Mouse (Mus musculus): ENCODE measurements around the gene Ift81. TPM values are rescaled to one million over a fixed set of nuclear protein-coding genes. Genes with fewer than 3 reads are reported as not detected.

The Ift81 gene
- total RNA-seq, 2 experiments from 2014 or later: 14.9 to 27.0 TPM

DNA sequence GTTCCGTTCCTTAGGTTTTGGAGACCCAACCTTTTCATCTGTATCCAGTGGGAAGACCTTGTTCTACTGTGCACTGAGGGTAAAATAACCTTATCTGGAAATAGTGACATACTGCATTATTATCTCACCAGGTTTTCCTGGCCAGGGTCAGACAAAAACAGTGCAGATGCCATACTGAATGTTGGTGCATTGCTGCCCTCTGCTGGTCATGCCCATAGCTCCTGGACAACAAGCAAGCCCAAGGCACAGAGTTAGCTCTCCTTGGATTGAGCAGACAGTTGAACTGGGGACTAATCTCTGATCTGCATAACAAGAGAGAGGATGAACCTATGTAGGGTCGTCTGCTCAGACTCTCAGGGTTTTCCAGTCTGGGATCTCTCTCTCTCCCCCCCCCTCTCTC, 12.9 kb upstream of the Ift81 start:
- peak; percentile 80 to 90 for DNase-seq (ENCODE audit: low spot score in 2 of 2)

DNA sequence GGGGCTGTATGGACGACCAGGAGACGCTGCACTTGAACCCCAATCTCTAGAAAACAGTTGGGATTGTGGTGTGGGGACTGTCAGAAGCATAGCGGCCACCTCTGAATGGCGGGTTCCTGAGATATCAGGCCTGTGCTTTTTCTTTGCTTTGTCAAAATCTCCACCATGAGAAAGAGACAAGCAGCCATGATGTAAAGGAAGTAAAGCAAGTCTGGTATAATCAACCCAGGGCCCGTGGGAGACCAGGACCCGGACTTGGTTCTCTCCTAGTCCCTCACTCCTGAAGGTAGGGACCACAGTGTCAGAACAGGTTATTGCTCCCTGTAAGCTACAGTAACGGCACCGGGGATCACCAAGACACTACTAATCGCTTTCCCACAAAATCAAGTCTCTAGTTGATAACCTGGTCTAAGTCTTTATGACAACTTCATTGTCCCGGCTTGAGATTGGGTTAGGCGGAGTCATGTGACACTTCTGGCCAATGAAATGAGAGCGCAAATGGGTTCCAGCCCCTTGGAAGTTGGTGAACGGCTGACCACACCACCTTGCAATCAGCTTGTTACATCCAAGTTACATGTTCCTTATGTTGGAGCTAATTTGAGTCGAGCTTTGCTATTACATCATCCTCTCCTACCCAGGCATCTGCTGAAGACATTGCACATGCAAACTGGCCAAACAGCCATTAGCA, 11.4 kb upstream of the Ift81 start:
- no peak for DNase-seq (ENCODE audit: low spot score in 2 of 2)

DNA sequence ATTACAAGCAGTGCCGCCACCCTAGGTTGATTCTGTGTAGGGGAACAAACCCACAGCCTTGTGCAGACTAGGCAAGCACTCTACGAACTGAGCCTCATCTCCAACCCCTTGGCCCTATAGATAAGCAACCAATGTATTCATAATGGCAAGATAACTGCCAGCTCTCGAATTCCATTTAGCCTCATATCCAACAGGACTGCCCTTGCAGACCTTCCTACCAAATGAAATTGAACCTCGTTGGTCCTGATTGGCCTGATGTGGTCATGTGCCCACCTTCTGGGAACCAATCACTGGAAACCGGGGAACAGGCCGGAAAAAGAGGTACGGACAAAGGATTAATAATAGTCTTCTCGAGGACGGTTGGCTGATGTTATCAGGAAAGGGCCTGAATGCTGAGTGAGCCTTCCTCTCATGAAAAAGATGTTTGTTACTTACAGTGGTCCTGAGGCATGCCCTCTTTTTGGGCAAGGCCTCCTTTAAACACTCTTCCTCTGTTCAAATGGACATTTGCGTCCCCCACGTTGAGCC, 10.7 kb upstream of the Ift81 start:
- no peak for DNase-seq (ENCODE audit: low spot score in 2 of 2)

DNA sequence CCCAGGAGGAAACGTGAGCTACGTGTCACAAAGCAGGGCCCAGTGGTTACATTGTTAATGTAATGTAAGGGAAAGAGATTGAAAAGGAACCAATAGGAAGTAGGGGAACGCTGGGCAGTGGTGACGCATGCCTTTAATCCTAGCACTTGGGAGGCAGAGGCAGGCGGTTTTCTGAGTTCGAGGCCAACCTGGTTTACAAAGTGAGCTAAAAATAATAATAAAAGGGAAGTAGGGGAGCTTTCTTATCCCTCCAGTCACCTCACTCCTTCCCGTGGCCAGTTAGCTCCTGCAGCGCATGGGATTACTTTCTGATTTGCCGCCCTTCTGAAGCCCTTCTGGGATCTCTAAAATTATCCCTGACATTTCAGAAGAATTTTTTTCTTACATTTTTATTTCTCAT, 9.5 kb upstream of the Ift81 start:
- no peak for DNase-seq (ENCODE audit: low spot score in 2 of 2)

DNA sequence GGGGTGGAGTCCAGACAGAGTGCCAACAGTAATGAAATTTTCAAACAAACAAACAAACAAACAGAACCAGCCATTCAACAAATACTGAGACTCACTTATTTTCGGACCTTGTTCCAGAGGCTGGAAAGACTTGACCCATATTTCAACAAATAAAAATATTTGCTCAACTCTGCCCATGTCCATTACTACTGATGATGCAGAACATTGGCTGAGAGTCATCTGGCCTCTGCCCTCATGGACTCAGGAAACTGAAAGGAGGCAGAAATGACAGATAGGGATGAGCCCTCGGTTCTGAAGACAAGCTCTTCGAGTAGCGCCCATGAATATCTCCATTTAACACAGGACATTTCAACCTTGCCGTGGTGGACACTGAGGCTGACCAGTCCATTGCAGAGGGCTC, 8.2 kb upstream of the Ift81 start:
- no peak for DNase-seq (ENCODE audit: low spot score in 2 of 2)

DNA sequence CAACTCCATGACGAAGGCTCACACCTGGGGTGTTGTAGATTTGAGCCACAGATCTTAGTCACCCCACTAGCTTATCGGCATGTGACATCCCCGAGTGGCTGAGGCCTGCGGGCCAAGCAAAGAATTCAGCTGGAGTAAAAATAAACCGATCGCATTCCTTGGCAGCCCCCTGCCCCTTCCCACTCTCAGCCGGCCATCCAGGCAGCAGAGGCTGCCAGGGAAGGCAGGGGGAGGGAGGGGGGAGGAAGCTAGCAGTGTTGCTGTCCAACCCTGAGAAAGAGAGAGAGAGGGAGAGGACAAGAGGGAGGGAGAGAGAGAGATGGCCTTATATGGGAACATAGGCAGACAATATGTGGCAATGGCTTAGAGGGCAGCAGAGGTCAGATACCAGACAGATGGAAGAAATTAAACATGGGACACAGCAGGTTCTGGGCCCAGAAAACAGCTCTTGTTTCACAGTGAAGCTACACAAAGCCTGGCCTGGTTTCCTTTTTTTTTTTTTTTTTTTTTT, 7.1 kb upstream of the Ift81 start:
- DNase-seq (ENCODE audit: low spot score in 2 of 2): peak; percentile 58 to 79

DNA sequence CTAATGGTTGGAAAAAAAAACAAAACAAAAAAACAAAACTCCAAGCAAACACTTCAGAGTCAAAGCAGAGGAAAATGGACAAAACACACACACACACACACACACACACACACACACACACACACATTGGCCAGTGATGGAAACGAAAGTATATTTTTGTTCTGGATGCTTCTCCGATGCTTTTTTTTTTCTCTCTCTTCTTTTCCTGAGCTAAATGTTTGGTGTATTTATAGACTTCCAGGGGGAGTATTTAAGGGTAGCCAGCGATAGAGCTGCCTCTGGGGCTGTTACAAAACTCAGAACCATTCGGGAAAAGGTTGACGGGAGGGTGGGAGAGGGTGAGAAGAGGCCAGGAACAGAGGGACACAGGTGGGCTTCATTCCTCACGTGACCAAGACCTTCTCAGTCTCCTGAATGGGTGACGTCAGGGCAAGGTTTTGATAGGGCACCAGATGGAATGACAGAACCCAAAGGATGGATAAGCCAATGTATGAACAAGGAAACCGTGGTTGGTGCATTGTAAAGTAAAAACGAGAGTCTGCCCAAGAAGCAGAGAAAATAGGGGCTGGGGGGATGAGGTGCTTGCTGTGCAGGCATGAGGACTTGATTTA, 5.5 kb upstream of the Ift81 start:
- DNase-seq (ENCODE audit: low spot score in 2 of 2): no peak

DNA sequence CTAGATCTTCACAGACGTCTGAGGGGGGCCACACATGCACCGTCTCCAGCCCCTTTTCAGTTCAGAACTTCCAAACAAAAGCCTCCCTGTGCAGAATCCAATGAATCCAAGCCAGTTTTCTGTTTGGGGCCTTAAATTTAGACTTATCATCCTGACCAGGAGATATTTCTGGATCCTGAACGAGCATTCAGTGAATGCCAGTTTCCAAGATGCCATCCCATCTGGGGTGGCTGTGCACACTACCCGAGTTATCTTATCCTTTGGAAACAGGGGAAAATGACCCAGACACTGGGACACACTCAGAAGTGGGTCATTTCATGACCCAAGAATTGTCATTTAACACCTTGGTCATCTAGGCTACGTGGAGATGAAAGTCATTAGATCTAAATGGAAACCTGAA, 3.4 kb upstream of the Ift81 start:
- DNase-seq (ENCODE audit: low spot score in 2 of 2): no peak

DNA sequence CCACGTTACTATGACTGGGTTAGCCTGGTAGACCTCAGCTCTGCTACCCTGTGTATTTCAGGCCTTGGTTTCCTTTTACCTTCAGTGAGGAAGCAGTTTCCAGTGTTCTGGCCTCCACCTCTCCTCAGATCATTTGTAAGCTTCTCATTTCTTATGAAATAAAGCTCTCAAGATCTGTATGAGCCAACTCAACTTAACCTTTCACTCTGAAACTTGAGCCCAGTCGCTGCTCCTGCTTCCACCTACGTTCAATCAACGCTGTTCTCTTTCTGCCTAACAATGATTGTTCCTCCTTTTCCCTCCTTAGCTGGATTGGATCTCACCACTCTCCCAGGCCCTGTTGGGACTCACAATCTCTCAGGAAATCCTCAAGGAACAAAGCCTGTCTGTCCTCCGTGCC, 2.7 kb downstream of the Ift81 start:
- no peak for DNase-seq (ENCODE audit: low spot score in 2 of 2)

DNA sequence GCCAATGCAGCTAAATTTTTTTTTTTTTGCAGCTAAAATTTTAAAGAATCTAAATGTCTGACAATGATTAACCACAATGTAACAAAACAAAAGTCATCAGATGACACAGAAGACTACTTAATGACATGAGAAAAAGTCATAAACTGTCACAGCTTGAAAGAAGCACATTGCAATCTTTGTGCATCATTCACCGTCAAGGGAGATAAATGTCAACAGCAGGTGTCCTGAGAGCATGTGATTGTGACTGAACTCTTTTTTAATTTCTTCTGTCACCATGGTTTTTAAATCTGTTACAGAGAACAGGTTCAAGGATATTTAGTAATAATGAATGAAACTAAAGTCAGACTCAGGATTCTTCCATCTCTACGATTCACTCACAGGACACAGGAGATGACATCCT, 9.4 kb downstream of the Ift81 start:
- no peak for DNase-seq (ENCODE audit: low spot score in 2 of 2)

DNA sequence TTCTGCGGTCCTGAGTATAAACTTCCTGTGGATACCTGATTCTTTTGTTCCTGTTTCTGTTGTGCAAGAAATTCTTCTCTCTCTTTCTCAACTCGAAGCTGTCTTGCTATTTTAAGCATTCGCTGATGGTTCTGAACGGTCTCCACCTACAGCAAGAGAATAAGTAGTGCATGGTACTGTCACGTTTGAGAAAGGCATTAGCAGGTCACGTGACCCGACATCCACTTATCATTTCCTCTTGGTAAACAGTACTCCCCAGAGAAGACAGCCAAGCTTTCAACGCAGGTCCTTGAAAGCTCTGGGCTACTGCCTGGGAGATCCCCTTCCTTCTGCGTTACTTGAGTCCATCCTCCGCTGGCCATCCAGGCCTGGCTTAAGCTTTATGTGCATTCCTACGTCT, 12.1 kb downstream of the Ift81 start:
- no peak for DNase-seq (ENCODE audit: low spot score in 2 of 2)

DNA sequence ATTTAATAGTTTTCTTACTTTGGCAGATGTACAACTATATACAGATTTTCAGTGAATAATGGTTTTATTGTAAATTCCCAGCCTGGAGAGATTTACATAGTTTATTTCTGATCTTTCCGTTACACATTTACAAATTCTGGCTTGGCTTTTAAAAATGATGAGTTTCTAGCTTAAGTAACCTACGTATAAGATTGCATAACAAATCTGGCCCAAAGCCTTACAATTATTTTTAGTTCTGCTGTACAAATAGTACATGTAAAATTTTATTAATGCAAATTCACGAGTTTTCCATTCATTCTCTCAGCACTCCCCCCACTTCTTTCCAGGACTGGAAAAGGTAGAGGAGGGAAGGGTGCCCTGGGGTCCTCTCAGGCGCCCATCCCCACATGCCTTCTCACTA, 18.8 kb downstream of the Ift81 start:
- DNase-seq (ENCODE audit: low spot score in 2 of 2): no peak

DNA sequence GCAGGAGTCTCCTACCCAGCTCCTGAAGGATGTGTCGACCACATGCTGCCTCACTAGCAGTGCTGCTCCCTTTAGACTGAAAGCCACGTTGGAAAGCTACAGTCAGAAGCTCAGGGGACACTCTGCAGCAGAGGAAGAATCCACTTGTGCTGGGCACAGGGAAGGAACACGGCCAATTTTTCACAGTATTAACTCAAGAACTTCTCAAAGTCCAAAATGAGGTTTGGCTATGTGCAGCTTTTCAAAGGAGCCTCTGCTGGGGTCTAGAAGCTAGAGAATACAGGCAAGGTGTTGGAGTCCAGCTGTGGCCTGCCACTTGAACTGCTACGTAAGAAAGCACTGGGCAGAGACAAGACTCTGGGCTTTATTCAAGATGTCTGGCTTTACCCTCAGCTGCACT, 24.4 kb downstream of the Ift81 start:
- DNase-seq (ENCODE audit: low spot score in 2 of 2): no peak

DNA sequence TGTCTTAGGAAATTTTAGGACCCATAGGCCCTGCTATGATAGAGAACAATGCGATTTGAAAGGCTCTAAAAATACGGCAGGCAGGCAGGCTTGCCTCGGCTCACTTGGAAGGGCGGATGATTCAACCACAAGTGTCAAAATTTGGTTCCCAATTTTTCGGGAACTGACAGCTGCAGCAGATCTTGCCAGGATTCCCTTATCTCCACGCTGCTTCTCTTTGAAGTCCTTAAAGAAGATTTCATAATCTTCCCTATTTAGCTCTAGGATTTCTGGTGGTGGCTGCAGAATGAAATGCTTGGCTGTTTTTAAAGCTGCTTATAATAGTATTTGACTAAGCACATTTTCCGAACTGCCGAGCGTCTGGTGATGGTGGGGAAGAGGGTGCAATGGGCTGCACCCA, 28.8 kb downstream of the Ift81 start:
- no peak for DNase-seq (ENCODE audit: low spot score in 2 of 2)

DNA sequence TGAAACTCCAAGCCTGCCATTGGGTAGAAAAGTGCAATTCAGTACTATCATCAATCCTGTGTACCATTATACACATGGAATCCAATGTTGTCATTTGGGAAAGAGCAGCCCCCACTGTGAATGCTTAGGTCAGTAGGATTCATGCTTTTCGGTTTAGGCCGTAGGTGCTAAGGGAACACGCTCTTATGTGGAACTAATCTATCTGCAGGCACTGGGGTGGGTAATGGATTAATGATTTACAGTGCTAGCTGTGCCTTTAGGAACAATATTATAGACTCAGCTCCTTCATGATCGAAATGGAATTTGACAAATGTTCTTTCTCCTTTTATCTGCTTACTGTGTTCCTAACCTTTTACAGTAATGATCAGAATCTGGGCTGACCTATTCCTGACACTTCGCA, 30.2 kb downstream of the Ift81 start:
- no peak for DNase-seq (ENCODE audit: low spot score in 2 of 2)

DNA sequence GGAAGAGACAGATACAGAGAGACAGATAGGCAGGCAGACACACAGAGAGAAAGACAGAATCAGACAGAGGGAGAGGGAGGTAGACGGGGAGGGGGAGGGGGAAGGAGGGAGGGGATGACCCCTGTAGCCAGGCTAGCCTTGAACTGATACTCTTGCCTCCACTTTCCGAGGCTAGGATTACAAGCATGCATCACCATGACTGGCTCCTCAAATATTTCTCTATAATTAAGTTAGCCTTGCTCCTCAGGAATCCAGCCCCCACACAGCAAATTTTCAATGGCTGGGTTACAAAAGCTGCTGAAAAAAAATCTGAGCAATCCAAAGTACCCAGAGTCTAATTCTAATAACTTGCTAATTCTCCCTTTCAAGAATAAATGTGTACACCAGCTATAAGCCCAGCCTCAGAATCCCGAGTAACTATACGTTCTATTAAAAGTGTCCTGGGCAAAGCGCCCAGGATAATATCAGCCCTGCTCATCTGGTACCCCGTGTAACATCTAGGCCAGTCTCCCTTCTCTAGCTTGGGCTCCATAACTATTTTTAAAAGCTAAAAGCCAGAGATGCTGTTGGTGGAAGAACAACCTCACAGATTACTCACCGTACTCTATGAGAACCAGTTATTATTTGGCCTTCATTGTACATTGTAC, 37.5 kb downstream of the Ift81 start:
- no peak for DNase-seq (ENCODE audit: low spot score in 2 of 2)

DNA sequence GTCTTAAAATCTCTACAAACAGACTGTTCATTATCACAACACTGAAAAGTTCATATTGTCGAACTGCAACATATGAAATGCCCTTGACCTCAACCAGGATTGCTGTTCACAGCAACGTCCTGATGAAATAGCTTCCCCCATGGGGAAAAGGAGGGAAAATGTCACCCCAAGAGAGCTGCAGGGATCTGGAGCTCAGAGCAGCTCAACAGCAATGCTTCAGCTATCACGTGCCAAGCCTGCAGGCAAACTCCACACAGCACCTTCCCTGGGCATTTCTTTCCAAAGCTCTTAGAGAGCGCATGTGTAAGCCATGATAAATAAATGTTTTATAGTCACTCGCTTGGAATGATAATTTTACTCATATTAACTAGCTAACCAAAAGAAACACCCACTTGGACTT, 42.3 kb downstream of the Ift81 start:
- DNase-seq (ENCODE audit: low spot score in 2 of 2): no peak

DNA sequence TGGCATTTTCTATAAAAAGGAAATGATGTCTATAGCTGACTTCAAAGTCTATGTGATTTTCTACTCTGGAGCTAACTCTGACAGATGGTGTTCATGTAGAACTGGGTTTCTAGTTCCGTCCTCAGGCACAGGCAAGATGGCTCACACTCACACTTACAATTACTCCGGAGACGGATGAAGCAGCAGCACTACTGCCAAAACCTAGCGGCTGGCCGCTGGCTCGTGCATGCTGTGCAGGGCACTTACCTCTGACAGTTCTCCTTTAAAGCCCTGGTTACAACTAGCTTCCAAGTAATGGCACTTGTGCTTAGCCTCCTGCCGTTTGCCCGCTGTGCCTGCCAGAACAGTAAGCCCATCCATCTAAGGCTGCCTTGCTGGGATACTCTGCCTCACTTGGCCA, 47.7 kb downstream of the Ift81 start:
- no peak for DNase-seq (ENCODE audit: low spot score in 2 of 2)

DNA sequence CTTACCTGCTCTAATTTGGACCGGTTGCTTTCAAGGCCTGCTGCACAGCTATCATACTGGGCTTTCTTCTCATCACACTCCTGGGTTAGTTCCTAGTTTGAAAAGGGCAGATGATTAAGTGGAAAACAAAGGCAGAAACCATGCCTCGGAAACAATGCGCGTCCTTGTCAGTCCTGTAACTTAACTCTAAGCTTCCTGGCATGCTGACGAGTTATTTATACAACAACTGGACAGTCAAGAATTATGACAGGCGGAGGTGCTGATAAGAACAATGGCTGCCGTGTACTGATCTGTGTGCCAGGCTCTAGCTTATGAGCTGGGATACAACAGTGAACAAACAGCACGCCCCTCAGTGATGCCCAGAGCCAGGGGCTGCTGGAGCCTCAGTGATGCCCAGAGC, 53.7 kb downstream of the Ift81 start:
- DNase-seq (ENCODE audit: low spot score in 2 of 2): no peak

DNA sequence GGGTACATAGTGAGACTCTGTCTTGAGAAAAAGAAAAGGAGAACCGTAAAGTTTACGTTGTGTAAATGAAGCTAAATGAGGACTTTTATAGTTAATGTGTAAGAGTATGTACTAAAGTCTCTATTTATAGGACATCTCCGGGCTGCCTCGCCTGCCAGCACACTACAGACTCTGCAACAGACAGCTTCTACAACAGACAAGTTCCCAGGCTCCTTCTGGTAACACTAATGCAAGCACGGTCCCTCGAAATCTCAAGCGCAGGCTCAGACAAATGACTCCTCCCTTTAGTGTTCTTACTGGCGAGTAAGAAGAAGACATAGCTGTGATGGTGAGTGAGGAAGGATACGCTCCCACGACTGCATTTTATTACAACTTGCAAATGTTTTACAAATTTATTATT, 56.2 kb downstream of the Ift81 start:
- DNase-seq (ENCODE audit: low spot score in 2 of 2): no peak

DNA sequence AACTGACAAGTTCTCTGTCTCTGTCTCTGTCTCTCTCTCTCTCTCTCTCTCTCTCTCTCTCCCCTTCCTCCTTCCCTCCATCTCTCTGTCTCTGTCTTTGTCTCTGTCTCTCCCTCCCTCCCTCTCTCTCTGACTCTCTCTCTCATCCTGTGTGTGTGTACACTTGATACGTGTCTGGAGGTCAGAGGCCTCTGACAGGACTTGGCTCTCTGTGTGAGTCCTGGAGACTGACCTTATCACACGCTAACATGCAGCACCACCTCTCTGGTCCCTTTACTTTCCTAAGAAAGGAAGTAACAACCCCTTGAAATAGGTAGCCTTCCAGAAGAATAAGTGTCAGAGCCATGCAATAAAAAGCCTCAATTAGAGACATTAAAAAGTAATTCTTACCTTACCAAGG, 59.2 kb downstream of the Ift81 start:
- DNase-seq (ENCODE audit: low spot score in 2 of 2): no peak

DNA sequence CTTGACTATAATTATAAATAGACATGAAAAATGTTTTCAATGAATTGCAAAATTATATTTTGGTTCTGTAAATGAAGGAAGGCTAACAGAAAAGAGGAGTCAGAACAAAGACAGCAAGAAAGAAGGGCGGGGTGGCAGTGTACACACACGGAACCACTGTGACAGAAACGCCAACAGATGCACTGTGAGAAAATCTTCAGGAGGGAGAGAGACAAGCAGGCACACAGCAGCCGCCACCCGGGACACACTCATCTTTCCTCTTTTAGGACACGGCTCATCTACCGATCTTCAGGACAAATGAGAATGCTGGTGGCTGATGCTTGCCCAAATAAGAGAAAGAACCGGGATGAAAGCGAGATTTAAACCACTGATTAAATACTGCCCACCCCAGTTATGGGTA, 61.7 kb downstream of the Ift81 start:
- no peak for DNase-seq (ENCODE audit: low spot score in 2 of 2)
